Mouse (Mus musculus): Measurements from ENCODE around the gene Sos1.
A peak's percentile ranks its signal among the peaks of the same experiment; 100 is the strongest.
"Not testable (repeated sequence)": the region's sequence is repeated elsewhere in the genome, so short reads cannot be mapped to it uniquely, and the experiment has no call there.

The Sos1 gene

DNA sequence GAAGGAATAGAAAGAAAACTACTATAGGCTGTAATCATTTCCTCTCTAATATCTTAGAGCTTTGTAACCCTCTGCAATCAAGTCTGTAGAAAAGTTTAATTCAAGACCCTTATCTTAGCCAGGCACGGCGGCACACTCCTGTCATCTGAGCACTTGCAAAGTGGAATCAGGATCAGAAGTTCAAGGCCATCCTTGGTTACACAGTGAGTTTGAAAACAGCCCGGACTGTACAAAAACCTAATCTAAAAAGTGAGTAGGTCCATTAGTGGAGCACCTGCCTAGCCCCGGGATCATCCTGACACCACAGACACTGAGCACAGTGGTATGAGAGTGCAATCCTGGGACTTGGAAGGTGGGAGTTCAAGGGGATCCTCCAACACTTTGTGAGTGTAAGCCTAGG lies 12.6 kb upstream of the Sos1 start:
- no peak for DNase-seq

DNA sequence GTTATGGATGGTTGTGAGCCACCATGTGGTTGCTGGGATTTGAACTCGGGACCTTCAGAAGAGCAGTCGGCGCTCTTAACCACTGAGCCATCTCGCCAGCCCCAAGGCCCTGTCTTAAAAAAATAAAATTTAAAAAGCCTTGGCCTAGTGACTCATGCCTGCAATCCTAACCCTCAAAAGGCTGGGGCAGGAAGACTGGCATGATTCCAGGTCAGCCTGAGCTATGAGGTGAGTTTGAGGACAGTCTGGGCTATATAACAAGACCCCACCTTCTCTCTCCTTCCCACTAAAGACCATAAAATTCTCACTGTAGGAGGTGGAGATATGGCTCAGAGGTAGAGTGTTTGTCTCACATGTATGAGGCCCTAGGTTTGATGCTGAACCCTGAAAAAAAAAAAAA lies 12.0 kb upstream of the Sos1 start:
- DNase-seq: no peak

DNA sequence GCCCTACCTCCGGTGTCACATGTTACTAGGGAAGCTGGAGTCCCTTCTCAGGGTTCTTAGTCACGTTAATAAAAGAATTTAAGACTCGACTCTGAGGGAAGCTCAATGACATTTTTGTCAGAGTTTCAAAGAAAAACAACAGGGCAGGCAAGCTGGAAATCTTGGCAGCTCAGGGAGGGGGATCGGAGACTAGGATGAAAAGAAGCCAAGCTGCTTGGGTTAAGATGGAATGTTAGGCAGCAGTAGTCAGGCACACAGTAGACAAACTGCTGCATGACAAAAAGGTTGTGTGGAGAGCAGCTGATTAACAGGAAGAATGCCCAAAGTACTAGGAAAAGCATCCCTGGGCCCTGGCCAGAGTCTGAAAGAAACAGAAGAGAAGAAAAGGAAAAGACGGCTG lies 9.9 kb upstream of the Sos1 start:
- no peak for DNase-seq

DNA sequence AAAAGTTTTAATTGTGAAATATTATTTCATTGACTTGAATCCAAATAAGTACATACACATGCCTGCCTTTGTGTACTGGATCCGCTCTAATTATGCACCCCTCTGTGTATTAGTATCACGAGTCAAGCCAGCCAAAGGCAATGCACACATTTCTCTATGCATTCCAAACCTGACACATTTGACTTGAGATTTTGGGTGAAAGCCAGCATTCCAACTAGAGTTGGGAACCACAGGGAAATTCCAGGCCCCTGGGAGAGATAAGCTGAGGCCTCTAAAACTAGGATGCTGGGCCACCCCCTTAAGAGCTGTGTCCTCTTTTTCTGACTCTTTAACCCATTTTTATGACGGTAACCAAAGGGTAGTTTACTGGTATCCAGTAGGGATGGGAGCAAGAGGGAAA lies 8.7 kb upstream of the Sos1 start:
- no peak for DNase-seq

DNA sequence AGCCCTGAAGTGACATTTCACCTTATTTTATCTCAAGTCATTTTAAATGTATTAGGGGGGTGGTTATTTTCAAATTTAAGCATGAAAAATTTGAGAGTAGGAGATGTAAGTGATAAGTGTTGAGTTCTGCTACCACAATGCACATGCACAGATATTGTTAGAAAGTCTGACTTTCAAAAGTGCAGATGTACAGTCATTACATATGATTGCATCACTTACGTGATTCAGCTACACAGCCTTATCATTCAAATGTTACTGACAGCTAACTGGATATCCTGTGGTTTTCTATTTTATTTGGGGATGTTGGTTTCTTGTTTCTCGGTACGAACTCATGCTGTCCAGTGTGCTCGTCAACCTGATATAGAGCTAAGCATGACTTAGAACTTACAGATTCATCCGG lies 4.9 kb upstream of the Sos1 start:
- DNase-seq: no peak

DNA sequence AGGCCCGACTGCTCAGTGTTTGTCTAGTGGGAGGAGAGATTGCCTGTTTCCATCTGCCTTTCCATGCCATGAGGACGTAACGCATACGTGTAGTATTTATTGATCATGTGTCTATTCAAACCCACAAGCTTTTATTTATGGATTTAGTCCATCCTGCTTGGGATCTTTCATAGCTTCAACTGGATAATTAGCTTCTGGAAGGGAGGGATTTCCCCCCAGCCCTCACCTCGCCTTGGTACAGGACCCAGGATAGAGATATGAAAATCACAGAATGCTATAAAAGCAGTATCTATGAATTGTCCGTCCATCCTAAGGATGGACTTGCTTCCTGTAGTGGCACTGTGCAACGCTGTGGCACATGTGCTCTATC lies 587 bp upstream of the Sos1 start:
- DNase-seq: no peak

DNA sequence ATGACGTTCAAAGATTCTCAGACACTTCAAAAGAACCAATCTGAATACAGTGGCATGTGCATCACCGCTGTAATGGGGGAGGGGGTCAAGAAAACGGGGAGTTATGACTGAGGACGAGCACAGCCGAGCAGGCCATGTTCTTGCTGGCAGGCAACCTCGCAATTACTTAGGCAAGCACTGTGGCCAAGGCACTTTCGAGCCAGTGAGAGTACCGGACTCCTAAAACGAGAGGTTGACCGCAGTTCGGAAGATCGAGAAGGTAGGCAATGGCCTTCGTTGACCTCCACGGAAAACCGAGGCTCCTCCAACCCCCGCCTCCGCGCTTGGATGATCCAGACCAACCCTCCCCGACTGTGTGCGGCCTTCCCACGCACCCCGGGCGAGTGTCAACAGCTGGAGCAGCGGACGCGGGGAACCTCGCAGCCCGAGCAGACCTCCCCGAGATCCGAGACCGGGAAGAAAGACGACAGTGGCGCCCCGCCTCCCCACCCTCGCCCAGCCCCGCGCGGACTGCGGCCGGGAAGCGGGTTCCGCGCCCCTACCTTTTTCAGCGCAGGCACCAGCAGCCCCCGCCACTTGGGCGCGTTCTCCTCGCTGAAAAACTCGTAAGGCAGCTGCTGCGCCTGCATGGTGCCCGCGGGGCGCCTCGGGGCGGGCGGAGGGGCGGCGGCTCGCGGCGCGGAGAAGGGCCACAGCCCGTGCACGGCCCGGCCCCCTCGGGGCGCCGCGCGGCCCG lies 790 bp downstream of the Sos1 start:
- peak; percentile 65 for DNase-seq

DNA sequence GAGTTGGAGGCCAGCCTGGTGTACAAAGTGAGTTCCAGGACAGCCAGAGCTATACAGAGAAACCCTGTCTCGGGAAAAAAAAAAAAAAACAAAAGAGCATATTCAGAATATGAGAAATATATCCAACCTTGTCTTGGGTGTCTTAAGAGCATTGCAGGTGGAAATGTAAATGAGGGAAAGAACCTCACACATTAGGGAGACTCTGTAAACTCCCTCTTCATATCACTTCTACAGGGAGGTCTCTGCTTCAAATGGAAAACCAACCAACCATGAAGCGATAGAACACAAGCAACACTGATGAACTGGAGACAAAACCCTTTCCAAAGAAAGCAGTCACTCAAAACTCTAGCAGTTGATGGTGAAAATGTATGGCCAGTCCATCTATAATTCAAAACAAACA lies 2.6 kb downstream of the Sos1 start:
- no peak for DNase-seq

DNA sequence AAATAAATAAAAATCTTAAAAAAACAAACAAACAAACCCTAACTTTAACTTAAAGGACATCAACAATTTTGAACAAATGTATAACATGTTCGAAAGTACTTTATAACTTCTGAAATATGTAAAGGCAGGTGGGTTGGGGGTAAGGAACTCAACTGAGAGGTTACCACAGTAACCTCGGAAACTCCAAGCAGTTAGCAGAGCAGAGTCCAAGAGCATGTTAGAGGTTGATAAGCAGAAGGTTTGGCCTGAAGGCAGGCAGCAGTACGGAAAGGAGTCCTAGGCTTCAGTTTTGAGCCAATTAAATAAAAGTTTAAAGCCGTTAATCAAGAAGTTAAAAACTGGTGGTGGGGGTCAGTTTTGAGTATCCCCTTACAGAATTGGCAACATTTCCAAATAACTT lies 3.8 kb downstream of the Sos1 start:
- no peak for DNase-seq

DNA sequence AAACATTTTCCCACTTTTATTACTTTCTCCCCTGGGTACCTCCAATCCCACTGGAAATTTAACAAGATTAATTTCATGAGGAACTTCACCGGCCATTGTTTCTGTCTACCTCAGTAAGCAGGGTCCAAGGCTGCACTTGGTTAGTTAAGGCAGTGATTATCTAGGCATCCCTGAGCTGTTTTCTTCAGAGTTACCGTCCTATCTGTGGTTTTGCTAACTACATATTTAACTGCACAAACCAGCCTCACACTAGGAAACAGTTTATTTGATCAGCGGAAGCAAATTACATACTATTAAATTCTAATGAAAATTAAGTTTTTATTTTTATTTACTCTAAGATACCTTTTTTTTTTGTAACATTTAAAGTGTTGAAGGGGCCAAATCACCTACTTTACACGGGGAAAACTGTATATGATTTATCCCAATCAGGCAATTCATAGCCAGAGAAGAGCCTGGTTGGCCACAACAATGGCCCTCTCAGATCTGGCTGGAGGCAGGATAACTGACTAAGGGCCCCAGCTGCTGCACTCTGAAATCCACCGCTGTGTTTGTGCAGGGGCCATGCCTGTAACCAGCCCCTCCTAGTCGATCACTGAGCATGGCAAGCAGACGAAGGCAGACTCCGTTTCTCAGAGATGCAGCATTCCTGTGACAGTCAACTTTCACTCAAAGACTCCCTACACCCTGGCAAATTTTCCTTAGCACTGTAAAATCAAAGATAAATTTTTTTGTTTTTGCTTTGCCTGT lies 9.0 kb downstream of the Sos1 start:
- DNase-seq: no peak

DNA sequence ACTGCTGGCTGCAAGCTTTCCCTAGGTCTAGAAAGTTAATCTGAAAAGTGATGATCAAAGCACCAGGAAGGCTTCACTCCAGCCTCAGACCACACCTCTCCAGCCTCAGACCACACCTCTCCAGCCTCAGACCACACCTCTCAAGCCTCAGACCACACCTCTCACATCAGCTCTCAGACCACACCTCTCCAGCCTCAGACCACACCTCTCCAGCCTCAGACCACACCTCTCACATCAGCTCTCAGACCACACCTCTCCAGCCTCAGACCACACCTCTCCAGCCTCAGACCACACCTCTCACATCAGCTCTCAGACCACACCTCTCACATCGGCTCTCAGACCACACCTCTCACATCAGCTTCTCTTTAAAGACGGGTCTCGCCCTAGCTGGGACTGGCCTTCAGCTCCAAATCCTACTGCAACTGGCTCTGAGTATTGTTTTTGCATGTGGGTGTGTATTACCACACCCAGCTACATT lies 11.8 kb downstream of the Sos1 start:
- DNase-seq: not testable (repeated sequence)

DNA sequence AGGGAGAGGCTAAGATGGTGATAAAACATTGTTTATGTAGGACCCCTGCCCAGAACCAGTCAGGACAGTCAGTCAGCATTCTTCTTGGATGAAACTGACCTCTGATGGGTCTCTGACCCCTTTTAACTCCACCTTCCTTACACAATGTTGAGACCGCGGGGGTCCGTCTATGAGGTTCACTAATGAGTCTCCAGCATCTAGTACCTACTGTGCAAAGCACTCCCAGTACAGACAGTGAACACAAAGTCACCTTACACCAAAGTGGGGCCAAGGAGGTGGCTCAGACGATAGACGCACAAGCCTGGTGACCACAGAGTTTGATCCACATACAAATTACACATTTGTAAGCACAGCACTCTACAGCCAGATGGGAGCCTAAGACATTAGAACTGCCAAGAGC lies 20.0 kb downstream of the Sos1 start:
- no peak for DNase-seq

DNA sequence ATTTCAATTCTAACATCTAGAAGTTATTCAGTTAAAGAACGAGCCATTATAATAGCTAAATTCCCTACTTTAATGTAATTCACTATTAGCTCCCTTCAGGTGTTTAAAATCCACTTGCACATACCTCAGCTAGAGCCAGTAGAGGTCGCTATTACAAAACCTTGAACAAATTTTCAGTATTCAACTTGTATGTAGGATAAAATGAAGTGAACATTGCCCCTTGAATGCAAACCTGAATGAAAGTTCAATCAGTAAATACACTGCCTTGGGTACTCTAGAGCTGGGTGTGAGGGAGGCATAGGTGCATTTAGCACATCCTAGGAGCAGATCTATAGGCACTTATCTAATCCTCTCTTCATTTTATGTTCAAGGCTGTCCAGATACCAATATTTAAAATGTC lies 24.6 kb downstream of the Sos1 start:
- DNase-seq: peak; percentile 15

DNA sequence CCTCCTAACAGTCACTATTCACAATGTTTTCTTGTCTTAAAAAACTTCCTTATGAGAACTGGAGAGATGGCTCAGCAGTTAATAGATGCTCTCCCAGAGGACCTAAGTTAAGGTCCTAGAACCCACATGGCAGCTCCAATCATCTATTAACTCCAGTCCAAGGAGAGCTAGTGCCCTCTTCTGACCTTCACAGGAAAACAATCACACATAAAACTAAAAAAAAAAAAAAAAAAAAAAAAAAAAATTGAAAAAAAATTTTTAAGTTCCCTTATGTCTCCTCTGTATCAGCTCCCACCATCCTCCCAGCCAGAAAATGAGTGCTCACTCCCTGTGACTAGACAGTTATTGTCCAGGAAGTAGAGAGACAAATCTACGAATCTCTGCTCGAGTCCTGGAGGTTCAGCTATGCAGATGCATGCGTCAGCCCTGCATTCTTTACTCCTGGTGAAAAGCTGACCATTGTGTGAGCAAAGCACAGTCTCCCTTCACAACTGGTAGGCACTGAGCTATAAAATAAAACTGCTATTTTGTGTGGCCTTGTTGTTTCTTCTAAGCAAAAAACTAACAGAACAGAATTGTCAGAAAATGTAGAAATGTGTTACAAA lies 29.7 kb downstream of the Sos1 start:
- no peak for DNase-seq

DNA sequence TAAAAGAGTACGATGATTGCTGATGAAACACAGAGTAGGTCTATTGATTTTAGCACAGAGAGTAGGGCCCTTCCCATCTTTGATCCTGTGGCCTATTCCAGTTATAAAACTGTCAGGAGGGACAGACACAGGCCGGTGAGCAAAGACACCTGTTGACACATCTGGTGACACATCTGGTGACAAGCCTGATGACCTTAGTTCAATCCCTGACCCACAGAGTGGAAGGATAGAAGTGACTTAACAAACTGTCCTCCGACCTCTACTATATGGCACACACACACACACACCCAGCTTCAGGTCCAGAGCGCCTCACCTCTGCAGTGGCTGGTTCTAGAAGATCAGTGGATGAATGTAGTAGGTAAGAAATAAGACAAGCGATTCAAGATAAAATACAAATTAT lies 33.8 kb downstream of the Sos1 start:
- DNase-seq: no peak

DNA sequence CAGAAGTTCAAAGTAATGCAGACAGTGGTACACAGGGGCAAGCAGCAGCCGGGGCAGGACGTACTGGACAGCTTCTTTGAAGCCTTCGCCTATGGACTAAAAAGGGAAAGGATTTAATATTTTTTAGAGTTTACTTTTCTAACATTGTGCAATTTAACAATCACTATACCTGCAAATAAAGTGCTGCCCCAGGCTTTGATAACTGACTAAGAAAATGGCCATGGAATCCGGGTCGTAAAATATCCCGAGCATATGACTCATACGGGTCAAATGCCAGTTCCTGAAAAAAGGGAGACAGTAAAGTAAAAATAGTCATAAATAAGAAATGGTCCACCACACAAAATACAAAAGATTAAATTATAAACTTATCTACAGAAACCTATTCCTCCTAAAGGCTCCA lies 34.8 kb downstream of the Sos1 start:
- no peak for DNase-seq

DNA sequence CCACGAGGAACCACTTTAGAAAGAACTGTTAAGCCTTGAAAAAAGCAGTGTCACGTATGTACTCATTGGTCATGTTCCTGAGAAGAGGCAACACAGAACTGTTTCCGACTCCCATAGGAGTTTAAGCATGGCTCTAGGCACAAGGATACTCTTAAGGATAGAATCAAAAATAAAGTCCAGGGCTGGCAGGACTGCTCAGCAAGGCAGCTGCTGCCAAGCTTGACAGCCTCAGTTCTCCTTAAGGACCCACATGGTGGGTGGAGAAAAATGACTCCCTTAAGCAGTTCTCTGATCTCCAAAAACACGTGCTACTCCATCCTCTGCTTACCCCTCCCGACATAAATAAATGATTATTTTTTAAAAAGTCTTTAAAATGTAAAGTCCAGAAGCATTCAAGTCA lies 44.6 kb downstream of the Sos1 start:
- no peak for DNase-seq

DNA sequence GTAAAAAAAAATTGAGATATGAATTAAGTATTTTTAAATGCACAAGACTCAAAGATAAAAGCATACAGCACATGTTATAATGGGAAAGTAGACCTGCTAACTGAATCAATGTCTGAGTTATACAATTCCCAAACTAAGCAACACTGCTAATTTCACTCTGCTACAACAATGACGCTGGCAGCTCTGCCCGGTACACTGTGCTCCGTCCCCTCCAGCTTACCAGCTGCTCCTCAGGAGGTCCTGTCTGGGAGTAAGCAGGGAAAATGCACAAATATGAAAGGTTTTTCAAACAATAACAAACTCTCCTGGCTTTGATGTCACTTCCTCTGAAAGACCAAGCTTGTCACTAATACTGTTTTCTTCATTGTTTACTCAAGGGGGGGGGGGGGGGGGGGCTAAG lies 45.8 kb downstream of the Sos1 start:
- DNase-seq: no peak

DNA sequence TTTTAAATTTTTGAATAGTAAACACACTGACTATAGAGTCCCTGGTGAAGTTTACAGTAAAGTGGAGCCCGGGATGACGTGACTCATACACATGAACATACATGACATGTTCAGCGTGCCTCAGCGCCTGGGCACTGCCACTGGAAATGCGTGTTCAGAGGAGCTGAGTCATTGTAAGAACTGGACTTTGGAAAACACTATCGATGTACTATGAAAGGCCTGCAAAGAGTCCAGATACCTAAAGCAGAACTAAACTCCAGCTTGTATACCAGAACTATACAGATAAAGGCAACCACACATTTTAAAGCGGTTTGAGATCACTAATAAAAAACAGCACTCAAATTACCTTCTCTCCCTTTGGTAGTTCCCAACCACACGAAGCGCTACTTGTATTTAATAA lies 48.3 kb downstream of the Sos1 start:
- DNase-seq: no peak

DNA sequence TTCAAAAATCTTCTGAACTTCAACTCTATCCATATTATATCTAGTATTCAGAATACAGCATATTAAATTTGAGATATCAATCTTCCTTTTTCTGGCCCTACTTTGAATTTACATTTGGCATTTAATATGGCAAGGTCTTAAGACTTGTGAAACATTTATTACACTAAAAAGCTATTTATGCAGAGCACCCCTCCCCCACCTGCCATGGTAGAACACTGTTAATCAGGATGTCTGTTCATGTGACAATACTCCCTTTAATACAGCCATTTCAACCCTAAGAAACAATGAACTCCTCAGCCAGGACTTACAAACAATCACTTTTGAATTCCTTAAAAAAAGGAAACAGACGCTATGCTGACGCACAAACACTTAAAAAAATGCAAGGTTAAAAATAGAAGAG lies 52.3 kb downstream of the Sos1 start:
- no peak for DNase-seq

DNA sequence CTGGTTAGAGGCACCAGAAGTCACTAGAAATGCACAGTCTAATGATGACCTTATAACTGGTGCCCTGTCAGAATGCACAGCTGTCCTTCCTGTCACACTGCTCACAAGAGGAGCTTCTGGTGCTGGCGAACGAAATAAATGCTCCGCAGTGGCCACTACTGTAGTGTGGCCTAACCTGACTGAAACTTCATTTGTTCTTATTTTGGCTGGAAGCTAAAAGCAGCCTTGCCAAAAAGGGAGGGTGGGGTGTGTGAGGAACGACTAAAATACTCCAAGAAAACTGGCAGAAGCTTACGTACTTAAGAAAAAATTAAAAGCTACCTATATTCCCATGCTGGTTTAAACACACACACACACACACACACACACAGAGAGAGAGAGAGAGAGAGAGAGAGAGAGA lies 53.4 kb downstream of the Sos1 start:
- DNase-seq: peak; percentile 43

DNA sequence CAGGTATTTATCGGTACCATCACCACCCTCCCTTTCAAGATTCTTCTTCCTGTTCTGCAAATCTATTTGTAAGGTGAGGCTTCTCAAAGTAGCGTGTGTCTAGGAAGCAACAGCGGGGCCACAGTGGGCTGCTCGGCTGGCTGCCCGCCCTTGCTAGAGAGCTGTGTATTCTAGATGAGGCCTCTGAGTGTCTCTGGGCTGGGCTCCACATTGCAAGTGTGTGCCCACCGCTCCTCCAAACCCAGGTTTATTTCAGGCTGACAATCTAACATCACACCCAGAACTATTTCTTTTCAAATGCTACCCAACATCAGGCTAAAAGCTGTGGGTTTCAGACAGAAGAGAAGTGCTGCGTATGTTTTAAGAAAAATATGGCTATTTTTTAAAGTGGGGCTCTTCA lies 54.1 kb downstream of the Sos1 start:
- DNase-seq: no peak

DNA sequence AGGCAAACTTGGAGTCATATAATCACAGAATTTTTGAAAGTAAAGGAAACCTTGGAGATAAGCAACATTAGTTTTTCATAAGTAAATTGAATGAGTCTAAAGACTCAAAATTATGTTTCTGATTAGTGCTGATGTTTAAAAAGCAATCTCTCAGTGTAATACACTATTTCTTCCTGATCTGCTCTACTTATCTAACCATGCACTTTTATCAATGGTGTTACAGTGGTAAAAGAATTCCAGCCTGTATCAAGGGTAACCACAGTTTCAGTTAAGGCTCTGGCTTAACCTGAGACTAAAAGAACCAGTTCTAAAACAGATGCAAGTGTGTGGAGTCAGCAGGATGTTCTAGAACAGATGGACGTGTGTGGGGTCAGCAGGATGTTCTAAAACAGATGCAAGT lies 59.3 kb downstream of the Sos1 start:
- DNase-seq: no peak

DNA sequence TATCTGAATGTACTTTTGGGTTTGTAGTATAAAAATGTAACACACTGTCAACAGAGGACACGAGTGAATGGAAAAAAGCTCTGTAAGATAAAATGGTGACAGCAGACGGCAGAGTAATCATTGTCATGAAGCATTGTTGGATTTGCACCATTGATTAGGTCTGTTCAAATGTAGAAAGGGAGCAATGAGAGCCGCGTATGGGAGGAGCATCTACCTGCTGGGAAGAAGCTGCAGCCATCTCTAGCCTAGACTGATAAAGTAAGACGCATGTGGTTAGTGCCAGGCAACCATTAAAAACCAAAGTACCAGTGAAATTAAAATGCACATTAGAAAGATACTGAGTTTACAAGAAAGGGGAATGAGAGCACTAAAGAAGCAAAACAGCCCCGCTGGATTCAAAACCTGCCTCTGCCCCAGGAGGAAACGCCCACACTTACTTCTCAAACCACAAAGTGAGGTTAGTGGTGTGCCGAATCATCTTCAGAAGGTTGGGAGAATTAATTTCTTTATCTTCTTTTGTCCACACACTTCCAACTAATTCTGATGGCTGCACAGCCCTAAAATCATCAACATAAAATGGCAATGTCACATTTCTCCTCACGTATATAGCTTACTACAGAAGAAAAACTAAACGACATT lies 61.6 kb downstream of the Sos1 start:
- DNase-seq: no peak
